In genomic region chr4:32264892-32265291, GRCm38 (mm10) we compare ENCODE assay signal across 19 mouse cellular contexts. TPM values are rescaled to one million over a fixed set of nuclear protein-coding genes. Genes with fewer than 3 reads are reported as not detected.
DNase-seq lines count a peak whose midpoint lies in the region; ATAC-seq and TF ChIP-seq lines count a peak whose summit lies in the region.
"Had no signal": no experiment of that assay in that cellular context is flagged by ENCODE, and none has a peak within 500 bp of the region (broad histone marks: within the 10 kb centered on the region; RNA-seq: fewer than 3 reads in every experiment).

No protein-coding gene starts in this region.

- no peak overlapping the region for H3K9ac ChIP-seq in limb, embryonic 11.5 days (ENCODE audit: low read length)
- H3K9ac ChIP-seq: forebrain, postnatal 0 days; limb, embryonic 13.5 days; liver, embryonic 15.5 days had no signal

- no peaks in the 10 kb centered on the region for H3K9me3 ChIP-seq in heart, embryonic 10.5 days
- H3K9me3 ChIP-seq in limb, embryonic 11.5 days (ENCODE audit: control insufficient read depth, low read length) = no peaks in the 10 kb centered on the region
- H3K9me3 ChIP-seq: liver, embryonic 15.5 days had no signal

- no peak for TF ChIP-seq CTCF in lung, adult 2 months (IDR thresholded peaks at IDR 0.05; ENCODE audit: insufficient read depth, low read length)

- H3K27me3 ChIP-seq in heart, embryonic 10.5 days (ENCODE audit: insufficient read depth, poor library complexity, severe bottlenecking) = no peaks in the 10 kb centered on the region
- H3K27me3 ChIP-seq in limb, embryonic 11.5 days (ENCODE audit: control insufficient read depth, insufficient read depth, low read length) = no peaks in the 10 kb centered on the region
- H3K27me3 ChIP-seq: limb, embryonic 13.5 days; liver, embryonic 15.5 days had no signal

- peaks cover 48% of the 10 kb centered on the region for H3K4me1 ChIP-seq in heart, embryonic 10.5 days
- H3K4me1 ChIP-seq in lung, adult 2 months (ENCODE audit: control insufficient read depth, insufficient read depth, low read length) = peaks cover 2% of the 10 kb centered on the region; the same call in 1 of the 2 replicates
- H3K4me1 ChIP-seq in limb, embryonic 11.5 days (ENCODE audit: control insufficient read depth, insufficient read depth, low read length) = peaks cover 34% of the 10 kb centered on the region

- peak; percentile 75 for DNase-seq in heart, embryonic 10.5 days (ENCODE audit: low spot score)
- DNase-seq in heart, postnatal 14 days = no peak
- DNase-seq in lung, adult 18-20 months = peak; percentile 67 to 80
- DNase-seq in lung, adult 2 months = no peak
- DNase-seq in limb, embryonic 11.5 days (ENCODE audit: low spot score) = no peak
- DNase-seq in lung, postnatal 14 days = peak; percentile 41
- DNase-seq in urinary bladder, postnatal 10 days (ENCODE audit: low spot score) = no peak
- DNase-seq: adrenal gland, adult 8-10 months; B cell, adult 2 months; cerebellum, postnatal 14 days; embryo, embryonic 11 days; forebrain, postnatal 0 days; right cerebral cortex, postnatal 14 days; thymus, postnatal 14 days had no signal

- intact Hi-C loops in heart, postnatal 14 days (cut with DNase I) = no loop called here

- no peak overlapping the region for H3K4me2 ChIP-seq in limb, embryonic 11.5 days (ENCODE audit: low read depth, severe bottlenecking)
- H3K4me2 ChIP-seq: limb, embryonic 13.5 days; liver, embryonic 15.5 days had no signal

- H3K27ac ChIP-seq in heart, embryonic 10.5 days = peak overlapping the region; percentile 65
- H3K27ac ChIP-seq in limb, embryonic 11.5 days (replicated peaks; ENCODE audit: low read depth, low read length) = peak overlapping the region; percentile 72
- H3K27ac ChIP-seq: liver, embryonic 15.5 days; stomach, postnatal 0 days had no signal

- TF ChIP-seq POLR2A in lung, adult 2 months (IDR thresholded peaks at IDR 0.05; ENCODE audit: borderline replicate concordance, extremely low read depth, low read depth, low read length) = no peak

- no peak overlapping the region for H3K4me3 ChIP-seq in heart, embryonic 10.5 days
- H3K4me3 ChIP-seq in lung, adult 2 months (replicated peaks; ENCODE audit: extremely low read depth, low read depth, low read length) = no peak overlapping the region
- no peak overlapping the region for H3K4me3 ChIP-seq in limb, embryonic 11.5 days (ENCODE audit: low read depth, low read length)
- H3K4me3 ChIP-seq: limb, embryonic 13.5 days; liver, embryonic 15.5 days had no signal

- WGBS in heart, embryonic 10.5 days = 36% methylated on average over 8 of the region's 8 CpGs
- WGBS in lung, adult 2 months = 67% methylated on average over 8 of the region's 8 CpGs
- 68% methylated on average over 8 of the region's 8 CpGs for WGBS in limb, embryonic 11.5 days

- no peaks in the 10 kb centered on the region for H3K36me3 ChIP-seq in heart, embryonic 10.5 days
- no peaks in the 10 kb centered on the region for H3K36me3 ChIP-seq in limb, embryonic 11.5 days (ENCODE audit: control insufficient read depth, insufficient read depth, low read length)
- H3K36me3 ChIP-seq: limb, embryonic 13.5 days; liver, embryonic 15.5 days had no signal

- ATAC-seq in limb, embryonic 11.5 days (ENCODE audit: insufficient number of reproducible peaks, low FRiP score, low TSS enrichment, low read depth) = no peak
- no peak for ATAC-seq in granulocyte monocyte progenitor cell, adult 5-6 weeks (replicated peaks; ENCODE audit: poor library complexity, severe bottlenecking)
- ATAC-seq: forebrain, postnatal 0 days; inflammation-experienced regulatory T-cells, adult 6 months had no signal

RNA-seq across cellular contexts. Expression of gene Bach2, which starts 26.3 kb away (rescaled TPM):
- polyA plus RNA-seq in heart, embryonic 10.5 days (2016; fragmentation: Nextera tagmentation; extraction: Ambion mirVana) = 7.7 and 8.8 TPM in 2 replicates
- 10 to 100 TPM; 11.2 TPM for total RNA-seq in heart, postnatal 14 days (2021)
- polyA plus RNA-seq in lung, adult 2 months (2012; rRNA removed) = 3.8 and 7.5 TPM in 2 replicates
- 16.4 and 17.9 TPM in 2 replicates for polyA plus RNA-seq in limb, embryonic 11.5 days (2014; fragmentation: Nextera tagmentation; extraction: Ambion mirVana)
- total RNA-seq in granulocyte monocyte progenitor cell, adult 5-6 weeks (2014; fragmentation: Nextera tagmentation) = 0.67 and 4.9 TPM in 2 replicates
- total RNA-seq in granulocyte monocyte progenitor cell, adult 5-6 weeks (2017) = under 0.01 and 0.17 TPM in 2 replicates

Comparison
In these comparisons a context has a peak if more than half of its experiments do, and no peak if none do; other contexts are left out.
1. DNase-seq: peak in heart, embryonic 10.5 days (single experiment), lung, adult 18-20 months (2 of 2) and lung, postnatal 14 days (single experiment); none in heart, postnatal 14 days (0 of 2), lung, adult 2 months (single experiment), limb, embryonic 11.5 days (single experiment) and urinary bladder, postnatal 10 days (single experiment).